Comparison of ENCODE assay signal across 38 mouse cellular contexts in the genomic region with DNA sequence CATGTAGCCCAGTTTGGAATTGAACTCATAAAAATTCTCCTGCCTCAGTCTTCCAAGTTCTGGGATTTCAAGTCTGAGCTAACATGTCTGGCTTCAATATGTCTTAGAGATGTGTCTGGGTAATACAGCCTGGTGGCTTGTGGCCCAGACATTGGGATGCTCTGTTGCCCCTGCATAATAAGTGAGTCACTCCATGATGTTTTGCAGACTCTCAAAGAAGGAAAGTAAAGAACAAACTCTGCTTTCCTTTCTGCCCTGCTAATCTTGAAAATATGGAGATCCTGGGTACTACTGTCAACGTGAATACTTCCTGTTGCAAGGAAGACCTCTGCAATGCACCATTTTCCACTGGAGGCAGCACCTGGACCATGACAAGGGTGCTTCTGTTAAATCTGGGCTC. TPM values are rescaled to one million over a fixed set of nuclear protein-coding genes. Genes with fewer than 3 reads are reported as not detected.
"Had no signal": no experiment of that assay in that cellular context is flagged by ENCODE, and none has a peak within 500 bp of the region (broad histone marks: within the 10 kb centered on the region; RNA-seq: fewer than 3 reads in every experiment).

No protein-coding gene starts in this region.

- H3K27me3 ChIP-seq: intestine, embryonic 15.5 days; limb, embryonic 13.5 days; limb, embryonic 15.5 days; liver, embryonic 12.5 days had no signal

- H3K9ac ChIP-seq: hindbrain, embryonic 14.5 days; intestine, embryonic 15.5 days; limb, embryonic 13.5 days; limb, embryonic 15.5 days; liver, embryonic 12.5 days; liver, embryonic 14.5 days had no signal

- H3K4me2 ChIP-seq: heart, embryonic 11.5 days; hindbrain, embryonic 14.5 days; intestine, embryonic 15.5 days; limb, embryonic 13.5 days; limb, embryonic 15.5 days; liver, embryonic 12.5 days had no signal

- H3K36me3 ChIP-seq: intestine, embryonic 15.5 days; limb, embryonic 13.5 days; limb, embryonic 15.5 days; liver, embryonic 12.5 days had no signal

- H3K4me3 ChIP-seq: heart, adult 2 months; intestine, embryonic 15.5 days; limb, embryonic 13.5 days; limb, embryonic 15.5 days; liver, embryonic 12.5 days had no signal

- H3K4me1 ChIP-seq: intestine, embryonic 15.5 days; limb, embryonic 13.5 days; limb, embryonic 15.5 days; liver, embryonic 12.5 days had no signal

- H3K27ac ChIP-seq: heart, adult 2 months; hindbrain, embryonic 14.5 days; intestine, embryonic 15.5 days; limb, embryonic 13.5 days; limb, embryonic 15.5 days; liver, embryonic 12.5 days; liver, embryonic 14.5 days had no signal

- DNase-seq: gastrocnemius, postnatal 14 days; gastrocnemius, postnatal 36 days; heart, adult 2 months; heart, postnatal 10 days; kidney, adult 18-20 months; kidney, adult 8-10 months; kidney, postnatal 10 days; kidney, postnatal 25 days; kidney, postnatal 4 days; layer of hippocampus, adult 9-11 months; layer of hippocampus, postnatal 36 days; left cerebral cortex, postnatal 4 days had no signal

- H3K9me3 ChIP-seq: intestine, embryonic 15.5 days; limb, embryonic 13.5 days; limb, embryonic 15.5 days; liver, embryonic 12.5 days had no signal

- ATAC-seq: hindbrain, embryonic 16.5 days; inflammation-experienced regulatory T-cells, adult 6 months; intestine, embryonic 15.5 days; intestine, postnatal 0 days; liver, embryonic 12.5 days had no signal

RNA-seq across cellular contexts. Expression of a gene that starts 3.2 kb away (rescaled TPM):
- total RNA-seq: gastrocnemius, adult 18-20 months; gastrocnemius, adult 8-10 months; gastrocnemius, postnatal 14 days; gastrocnemius, postnatal 36 days; heart, adult 2 months; heart, postnatal 10 days; heart, postnatal 25 days; hematopoietic stem cell, adult 5-6 weeks; layer of hippocampus, adult 8-10 months; layer of hippocampus, postnatal 14 days; layer of hippocampus, postnatal 36 days; left cerebral cortex, adult 18-20 months; left cerebral cortex, adult 8-10 months; left cerebral cortex, postnatal 10 days; left cerebral cortex, postnatal 25 days; left cerebral cortex, postnatal 4 days had no signal
- polyA plus RNA-seq: heart, adult 2 months; heart, embryonic 11.5 days; heart, embryonic 14.5 days; heart, embryonic 16.5 days; hindbrain, embryonic 11.5 days; hindbrain, embryonic 14.5 days; hindbrain, embryonic 16.5 days; inflammation-experienced regulatory T-cells, adult 6 months; kidney, embryonic 14.5 days; limb, embryonic 11.5 days; limb, embryonic 13.5 days; limb, embryonic 15.5 days; liver, embryonic 14.5 days; liver, embryonic 16.5 days had no signal

RNA-seq across cellular contexts. Expression of a gene that starts 55.2 kb away (rescaled TPM):
- total RNA-seq: gastrocnemius, adult 18-20 months; gastrocnemius, postnatal 14 days; gastrocnemius, postnatal 36 days; heart, adult 2 months; heart, postnatal 10 days; heart, postnatal 25 days; hematopoietic stem cell, adult 5-6 weeks; layer of hippocampus, adult 8-10 months; layer of hippocampus, postnatal 14 days; layer of hippocampus, postnatal 36 days; left cerebral cortex, adult 18-20 months; left cerebral cortex, adult 8-10 months; left cerebral cortex, postnatal 10 days; left cerebral cortex, postnatal 25 days; left cerebral cortex, postnatal 4 days had no signal
- polyA plus RNA-seq: heart, adult 2 months; heart, embryonic 11.5 days; heart, embryonic 14.5 days; heart, embryonic 16.5 days; hindbrain, embryonic 11.5 days; hindbrain, embryonic 14.5 days; hindbrain, embryonic 16.5 days; inflammation-experienced regulatory T-cells, adult 6 months; limb, embryonic 11.5 days; limb, embryonic 13.5 days; limb, embryonic 15.5 days had no signal
